Mouse (Mus musculus) G1E (cell line): Measurements from ENCODE around the gene Ccdc50. TPM values are rescaled to one million over a fixed set of nuclear protein-coding genes. Genes with fewer than 3 reads are reported as not detected.

ENCODE experiments used
- ATAC-seq: 2 replicates; pipeline ENCODE4 v1.8.0; 2016; ENCODE audit warnings: mild to moderate bottlenecking; ENCODE audit not compliant: insufficient number of reproducible peaks, poor library complexity, low FRiP score, severe bottlenecking; ENCODE audit errors: extremely low read depth
- DNase-seq: peaks from one replicate; pipeline ENCODE4 v3.0.0; 2012; ENCODE audit warnings: low spot score
- H3K27me3 ChIP-seq: 2 replicates; pipeline ENCODE4 v1.6.1; 2012; ENCODE audit warnings: mild to moderate bottlenecking, low read length, inconsistent platforms; ENCODE audit not compliant: insufficient read depth
- H3K36me3 ChIP-seq: replicated peaks from 2 replicates; pipeline ENCODE3; 2012; ENCODE audit warnings: mild to moderate bottlenecking, inconsistent platforms
- H3K4me1 ChIP-seq: 2 replicates; pipeline ENCODE4 v1.6.1; 2012; ENCODE audit warnings: low read depth, low read length, inconsistent platforms, mixed read lengths; ENCODE audit not compliant: insufficient read depth
- H3K4me3 ChIP-seq: 2 replicates; pipeline ENCODE4 v1.5.1; 2012; ENCODE audit warnings: low read depth, mild to moderate bottlenecking, inconsistent platforms, low read length, moderate library complexity, mixed read lengths
- H3K9me3 ChIP-seq: replicated peaks from 2 replicates; pipeline ENCODE4 v1.6.1; 2012; ENCODE audit warnings: inconsistent platforms
- CTCF ChIP-seq: IDR thresholded peaks from 2 replicates; pipeline ENCODE4 v1.5.1; 2012; ENCODE audit warnings: low read depth, low read length, inconsistent platforms, mixed read lengths
- GATA1 ChIP-seq: IDR thresholded peaks from 2 replicates; pipeline ENCODE4 v1.6.1; 2012; ENCODE audit warnings: borderline replicate concordance, low read length, inconsistent platforms, mixed read lengths
- GATA2 ChIP-seq: IDR thresholded peaks from 2 replicates; pipeline ENCODE4 v1.6.1; 2012; ENCODE audit warnings: low read depth, low read length, inconsistent platforms, borderline replicate concordance
- POLR2AphosphoS5 ChIP-seq: IDR thresholded peaks from 2 replicates; pipeline ENCODE4 v1.6.1; 2012; ENCODE audit warnings: low read depth, low read length, inconsistent platforms; ENCODE audit not compliant: insufficient replicate concordance
- TAL1 ChIP-seq: conservative IDR thresholded peaks from 2 replicates; pipeline ENCODE4 v1.6.1; 2012; ENCODE audit warnings: low read depth, low read length, inconsistent platforms, mixed read lengths
- polyA plus RNA-seq: library from polyadenylated mRNA; stranded (reverse); fragments of >175 nt; gene quantifications from 2 replicates; pipeline ENCODE4 v1.2.3, GENCODE M21; 2012
- total RNA-seq, 2 experiments: library from RNA; stranded (forward) in 1 of 2; stranded (reverse) in 1 of 2; fragments of 200-1000 nt in 1 of 2; fragments of >200 nt in 1 of 2; fragmentation: Nextera tagmentation in 1 of 2; gene quantifications; 2 replicates each; pipeline ENCODE4 v1.2.3; 2014 to 2017

Gene Ccdc50
- total RNA-seq (2014; fragmentation: Nextera tagmentation), result 127 and 138 TPM in 2 replicates
- total RNA-seq (2017), result 70.3 and 105 TPM in 2 replicates
- 17.8 and 30.6 TPM in 2 replicates for polyA plus RNA-seq

- Histone ChIP-seq H3K4me1 (peaks cover 29% of the 10 kb centered on the region), H3K27me3 (peaks cover 4% of the 10 kb centered on the region; the same call in 1 of the 2 replicates), H3K4me3 (peak within 1 kb of the TSS; percentile 93), H3K36me3 (peaks cover 12% of the 10 kb centered on the region), H3K9me3 (no peaks in the 10 kb centered on the region)
- ATAC-seq, result peak; percentile 51
- DNase-seq, result peak; percentile 34
- TF ChIP-seq GATA1 (no peak), POLR2AphosphoS5 (no peak), TAL1 (no peak)
Measured at GRCm38 (mm10) chr16:27388761-27389451, at the start of gene Ccdc50. Gene Ccdc50 (plus strand): TSS chr16:27388869.

- Histone ChIP-seq H3K27me3 (peaks cover 5% of the 10 kb centered on the region), H3K4me1 (no peaks in the 10 kb centered on the region), H3K36me3 (no peaks in the 10 kb centered on the region), H3K9me3 (no peaks in the 10 kb centered on the region), H3K4me3 (no peak overlapping the region)
- no peak for TF ChIP-seq TAL1
- TF ChIP-seq POLR2AphosphoS5, result no peak
- no peak for TF ChIP-seq GATA2
- TF ChIP-seq CTCF, result no peak
- no peak for TF ChIP-seq GATA1
- DNase-seq, result no peak
- ATAC-seq, result no peak
Measured at GRCm38 (mm10) chr16:27347521-27347920, 41.1 kb upstream of the Ccdc50 start.

- no peaks in the 10 kb centered on the region for H3K4me1 ChIP-seq
- no peak for ATAC-seq
- no peak for TF ChIP-seq POLR2AphosphoS5
- TF ChIP-seq TAL1, result no peak
- no peak for DNase-seq
- no peaks in the 10 kb centered on the region for H3K9me3 ChIP-seq
- no peaks in the 10 kb centered on the region for H3K36me3 ChIP-seq
- no peak overlapping the region for H3K4me3 ChIP-seq
- peaks cover 5% of the 10 kb centered on the region for H3K27me3 ChIP-seq
Measured at GRCm38 (mm10) chr16:27348359-27348758, 40.3 kb upstream of the Ccdc50 start.

GRCm38 (mm10) chr16:27349235-27349634 lies 39.4 kb upstream of the Ccdc50 start:
- TF ChIP-seq POLR2AphosphoS5, result no peak
- no peak for TF ChIP-seq GATA2
- TF ChIP-seq GATA1, result no peak
- TF ChIP-seq CTCF, result no peak
- no peak for TF ChIP-seq TAL1
- DNase-seq, result no peak
- no peaks in the 10 kb centered on the region for H3K9me3 ChIP-seq
- no peak overlapping the region for H3K4me3 ChIP-seq
- peaks cover 5% of the 10 kb centered on the region for H3K27me3 ChIP-seq
- ATAC-seq, result no peak
- no peaks in the 10 kb centered on the region for H3K36me3 ChIP-seq
- H3K4me1 ChIP-seq, result no peaks in the 10 kb centered on the region

GRCm38 (mm10) chr16:27349878-27350532 lies 38.7 kb upstream of the Ccdc50 start:
- H3K36me3 ChIP-seq, result no peaks in the 10 kb centered on the region
- ATAC-seq (no peak), DNase-seq (no peak)
- H3K9me3 ChIP-seq, result no peaks in the 10 kb centered on the region
- no peaks in the 10 kb centered on the region for H3K4me1 ChIP-seq
- H3K4me3 ChIP-seq, result no peak overlapping the region
- peaks cover 10% of the 10 kb centered on the region for H3K27me3 ChIP-seq
- TF ChIP-seq GATA1 (no peak), CTCF (no peak), TAL1 (no peak), GATA2 (no peak), POLR2AphosphoS5 (no peak)

GRCm38 (mm10) chr16:27354464-27354863 lies 34.2 kb upstream of the Ccdc50 start:
- DNase-seq, result no peak
- Histone ChIP-seq H3K9me3 (no peaks in the 10 kb centered on the region), H3K27me3 (peaks cover 14% of the 10 kb centered on the region), H3K4me1 (no peaks in the 10 kb centered on the region), H3K36me3 (no peaks in the 10 kb centered on the region), H3K4me3 (no peak overlapping the region)
- ATAC-seq, result no peak
- TF ChIP-seq CTCF, result no peak
- TF ChIP-seq GATA1, result no peak
- no peak for TF ChIP-seq POLR2AphosphoS5
- TF ChIP-seq TAL1, result no peak
- no peak for TF ChIP-seq GATA2
